Mouse (Mus musculus) heart, embryonic 16.5 days (tissue): ENCODE results near the gene Zyg11b. TPM values are rescaled to one million over a fixed set of nuclear protein-coding genes. Genes with fewer than 3 reads are reported as not detected.

Experiments used
- ATAC-seq: fragments of 200-750 bp; cut with Nextera tagmentation; replicated peaks from 2 replicates; pipeline ENCODE4 v1.8.0; 2017; ENCODE audit warnings: moderate number of reproducible peaks; ENCODE audit not compliant: insufficient read depth, low FRiP score; ENCODE audit errors: extremely low read depth
- H3K27ac ChIP-seq: fragments of 300-500 bp; sonication (generic); 2 replicates; pipeline ENCODE4 v1.5.1; 2014; ENCODE audit warnings: mild to moderate bottlenecking, low read length, control low read depth, moderate library complexity
- H3K27me3 ChIP-seq: fragments of 300-500 bp; sonication (generic); 2 replicates; pipeline ENCODE4 v1.6.1; 2014; ENCODE audit warnings: low read length, mixed read lengths; ENCODE audit not compliant: control insufficient read depth, insufficient read depth
- H3K36me3 ChIP-seq: fragments of 300-500 bp; sonication (generic); 2 replicates; pipeline ENCODE4 v1.6.1; 2014; ENCODE audit not compliant: control insufficient read depth, insufficient read depth
- H3K4me1 ChIP-seq: fragments of 300-500 bp; sonication (generic); 2 replicates; pipeline ENCODE4 v1.6.1; 2014; ENCODE audit warnings: low read length, mixed read lengths; ENCODE audit not compliant: control insufficient read depth, insufficient read depth
- H3K4me2 ChIP-seq: fragments of 300-500 bp; sonication (generic); 2 replicates; pipeline ENCODE4 v1.6.1; 2014; ENCODE audit warnings: low read depth, mild to moderate bottlenecking, control low read depth, low read length
- H3K4me3 ChIP-seq: fragments of 300-500 bp; sonication (generic); 2 replicates; pipeline ENCODE4 v1.5.1; 2014; ENCODE audit warnings: mild to moderate bottlenecking, control low read depth, low read length
- H3K9ac ChIP-seq: fragments of 300-500 bp; sonication (generic); 2 replicates; pipeline ENCODE4 v1.6.1; 2014; ENCODE audit warnings: low read length, control low read depth
- H3K9me3 ChIP-seq: fragments of 300-500 bp; sonication (generic); replicated peaks from 2 replicates; pipeline ENCODE4 v1.6.1; 2016; ENCODE audit warnings: low read length; ENCODE audit not compliant: control insufficient read depth
- WGBS: fragments of 180-500 bp; shearing (Covaris S2); extraction: QIAGEN DNeasy Blood & Tissue Kit; methylation state at CpG from one replicate; pipeline ENCODE4 v1.1.7; 2014; 5-methylcytosine and 5-hydroxymethylcytosine counted together
- polyA plus RNA-seq: library from polyadenylated mRNA; unstranded; fragments of >200 nt; fragmentation: Nextera tagmentation; extraction: Ambion mirVana; gene quantifications from 2 replicates; pipeline ENCODE4 v1.2.1, GENCODE M21; 2015

Gene Zyg11b
- polyA plus RNA-seq, 1 experiment from 2014 or later: 7.6 TPM

GRCm38 (mm10) chr4:108222507-108222906, 78.4 kb downstream of the Zyg11b start:
- WGBS: 89% methylated on average over 5 of the region's 5 CpGs
- ATAC-seq: no peak
- Histone ChIP-seq H3K4me3 (no peak overlapping the region), H3K9me3 (no peaks in the 10 kb centered on the region), H3K27me3 (peaks cover 17% of the 10 kb centered on the region), H3K9ac (no peak overlapping the region), H3K36me3 (no peaks in the 10 kb centered on the region), H3K4me1 (peaks cover 14% of the 10 kb centered on the region), H3K4me2 (no peak overlapping the region), H3K27ac (no peak overlapping the region)

- Histone ChIP-seq H3K4me3 (peak overlapping the region; percentile 18), H3K4me1 (peaks cover 9% of the 10 kb centered on the region), H3K27me3 (peaks cover 27% of the 10 kb centered on the region), H3K27ac (no peak overlapping the region), H3K9ac (no peak overlapping the region), H3K4me2 (peak overlapping the region; percentile 42; the same call in 1 of the 2 replicates), H3K9me3 (no peaks in the 10 kb centered on the region), H3K36me3 (no peaks in the 10 kb centered on the region)
- WGBS: 8% methylated on average over 9 of the region's 9 CpGs
- ATAC-seq: no peak; the same call in 1 of the 2 replicates
Observed at GRCm38 (mm10) chr4:108219019-108219418, 81.9 kb downstream of the Zyg11b start.

GRCm38 (mm10) chr4:108217332-108218179, 83.3 kb downstream of the Zyg11b start, which contains the start of gene Zyg11a:
Gene Zyg11a, minus strand, starts transcription at chr4:108218048.
- no peak within 1 kb of the TSS for H3K27ac ChIP-seq
- peaks cover 27% of the 10 kb centered on the region for H3K27me3 ChIP-seq
- H3K9ac ChIP-seq: peak within 1 kb of the TSS; percentile 65
- H3K4me1 ChIP-seq: peaks cover 9% of the 10 kb centered on the region
- H3K4me2 ChIP-seq: peak within 1 kb of the TSS; percentile 77
- H3K4me3 ChIP-seq: peak within 1 kb of the TSS; percentile 59
- no peaks in the 10 kb centered on the region for H3K36me3 ChIP-seq
- no peaks in the 10 kb centered on the region for H3K9me3 ChIP-seq
- peak; percentile 28; the same call in 1 of the 2 replicates for ATAC-seq
- WGBS: 3% methylated on average over 104 of the region's 107 CpGs

- no peak overlapping the region for H3K9ac ChIP-seq
- H3K27ac ChIP-seq: no peak overlapping the region
- no peak overlapping the region for H3K4me2 ChIP-seq
- H3K27me3 ChIP-seq: peaks cover 14% of the 10 kb centered on the region
- no peak for ATAC-seq
- WGBS: 86% methylated on average over 2 of the region's 2 CpGs
- H3K4me1 ChIP-seq: peaks cover 3% of the 10 kb centered on the region; the same call in 1 of the 2 replicates
- no peaks in the 10 kb centered on the region for H3K9me3 ChIP-seq
- H3K4me3 ChIP-seq: no peak overlapping the region
- H3K36me3 ChIP-seq: no peaks in the 10 kb centered on the region
Observed at GRCm38 (mm10) chr4:108213023-108213422, 87.9 kb downstream of the Zyg11b start.

GRCm38 (mm10) chr4:108204629-108205028, 96.3 kb downstream of the Zyg11b start:
- no peak for ATAC-seq

GRCm38 (mm10) chr4:108199236-108199635, 101.7 kb downstream of the Zyg11b start:
- Histone ChIP-seq H3K9me3 (no peaks in the 10 kb centered on the region), H3K4me3 (no peak overlapping the region), H3K27ac (no peak overlapping the region), H3K27me3 (no peaks in the 10 kb centered on the region), H3K4me1 (peaks cover 3% of the 10 kb centered on the region; the same call in 1 of the 2 replicates), H3K9ac (no peak overlapping the region), H3K4me2 (no peak overlapping the region), H3K36me3 (no peaks in the 10 kb centered on the region)
- WGBS: 51% methylated on average over 2 of the region's 2 CpGs
- ATAC-seq: no peak

More at GRCm38 (mm10) chr4:108204629-108205028, 96.3 kb downstream of the Zyg11b start:
- Histone ChIP-seq H3K9me3 (no peaks in the 10 kb centered on the region), H3K4me2 (no peak overlapping the region), H3K4me1 (no peaks in the 10 kb centered on the region), H3K4me3 (no peak overlapping the region), H3K27ac (no peak overlapping the region), H3K9ac (no peak overlapping the region), H3K36me3 (no peaks in the 10 kb centered on the region), H3K27me3 (no peaks in the 10 kb centered on the region)
- WGBS: 82% methylated on average over 6 of the region's 6 CpGs

- H3K9me3 ChIP-seq: no peaks in the 10 kb centered on the region
- no peaks in the 10 kb centered on the region for H3K36me3 ChIP-seq
- whole genome bisulfite sequencing: 55% methylated on average over 6 of the region's 6 CpGs
- no peak overlapping the region for H3K4me2 ChIP-seq
- no peak for ATAC-seq
- H3K4me1 ChIP-seq: peaks cover 3% of the 10 kb centered on the region; the same call in 1 of the 2 replicates
- no peak overlapping the region for H3K4me3 ChIP-seq
- H3K27ac ChIP-seq: no peak overlapping the region
- H3K9ac ChIP-seq: no peak overlapping the region
- H3K27me3 ChIP-seq: no peaks in the 10 kb centered on the region
Observed at GRCm38 (mm10) chr4:108196277-108196855, 104.5 kb downstream of the Zyg11b start.

GRCm38 (mm10) chr4:108192821-108193323, 108.0 kb downstream of the Zyg11b start:
- H3K4me3 ChIP-seq: no peak overlapping the region
- no peak for ATAC-seq
- H3K9me3 ChIP-seq: no peaks in the 10 kb centered on the region
- H3K27ac ChIP-seq: no peak overlapping the region
- no peak overlapping the region for H3K9ac ChIP-seq
- H3K4me2 ChIP-seq: no peak overlapping the region
- H3K36me3 ChIP-seq: no peaks in the 10 kb centered on the region
- H3K27me3 ChIP-seq: no peaks in the 10 kb centered on the region
- 65% methylated on average over 2 of the region's 2 CpGs for WGBS
- H3K4me1 ChIP-seq: peaks cover 3% of the 10 kb centered on the region; the same call in 1 of the 2 replicates

- 54% methylated on average over 1 of the region's 1 CpGs for WGBS
- H3K4me3 ChIP-seq: no peak overlapping the region
- no peaks in the 10 kb centered on the region for H3K27me3 ChIP-seq
- H3K9me3 ChIP-seq: no peaks in the 10 kb centered on the region
- H3K27ac ChIP-seq: no peak overlapping the region
- no peaks in the 10 kb centered on the region for H3K36me3 ChIP-seq
- no peak overlapping the region for H3K9ac ChIP-seq
- no peak for ATAC-seq
- no peak overlapping the region for H3K4me2 ChIP-seq
- H3K4me1 ChIP-seq: no peaks in the 10 kb centered on the region
Observed at GRCm38 (mm10) chr4:108182278-108182677, 118.6 kb downstream of the Zyg11b start.
